Mouse (Mus musculus) neural tube, embryonic 14.5 days (tissue): ENCODE results near the gene Cacng2. TPM values are rescaled to one million over a fixed set of nuclear protein-coding genes. Genes with fewer than 3 reads are reported as not detected.

Experiments used
- ATAC-seq: fragments of 200-750 bp; cut with Nextera tagmentation; 2 replicates; pipeline ENCODE4 v1.8.0; 2017; ENCODE audit warnings: low read depth, mild to moderate bottlenecking, moderate TSS enrichment, moderate library complexity
- H3K27ac ChIP-seq: fragments of 300-500 bp; sonication (generic); 2 replicates; pipeline ENCODE4 v1.5.1; 2014; ENCODE audit warnings: low read depth, mild to moderate bottlenecking, control low read depth, low read length, moderate library complexity, mixed read lengths
- H3K27me3 ChIP-seq: fragments of 300-500 bp; sonication (generic); 2 replicates; pipeline ENCODE4 v1.6.1; 2014; ENCODE audit warnings: low read length; ENCODE audit not compliant: control insufficient read depth, insufficient read depth
- H3K36me3 ChIP-seq: fragments of 300-500 bp; sonication (generic); 2 replicates; pipeline ENCODE4 v1.6.1; 2014; ENCODE audit warnings: low read length, mixed read lengths; ENCODE audit not compliant: control insufficient read depth, insufficient read depth
- H3K4me1 ChIP-seq: fragments of 300-500 bp; sonication (generic); 2 replicates; pipeline ENCODE4 v1.6.1; 2014; ENCODE audit warnings: low read length; ENCODE audit not compliant: control insufficient read depth, insufficient read depth
- H3K4me2 ChIP-seq: fragments of 300-500 bp; sonication (generic); 2 replicates; pipeline ENCODE4 v1.6.1; 2014; ENCODE audit warnings: mild to moderate bottlenecking, low read depth, low read length, control low read depth
- H3K4me3 ChIP-seq: fragments of 300-500 bp; sonication (generic); 2 replicates; pipeline ENCODE4 v1.5.1; 2014; ENCODE audit warnings: low read depth, low read length, control low read depth, mixed read lengths
- H3K9ac ChIP-seq: fragments of 300-500 bp; sonication (generic); replicated peaks from 2 replicates; pipeline ENCODE4 v1.6.1; 2014; ENCODE audit warnings: low read depth, mild to moderate bottlenecking, control low read depth, low read length, mixed read lengths
- H3K9me3 ChIP-seq: fragments of 300-500 bp; sonication (generic); 2 replicates; pipeline ENCODE4 v1.6.1; 2016; ENCODE audit warnings: low read length; ENCODE audit not compliant: control insufficient read depth
- WGBS: fragments of 180-500 bp; shearing (Covaris S2); extraction: QIAGEN DNeasy Blood & Tissue Kit; methylation state at CpG from one replicate; pipeline ENCODE4 v1.1.7; 2014; 5-methylcytosine and 5-hydroxymethylcytosine counted together
- polyA plus RNA-seq: library from polyadenylated mRNA; unstranded; fragments of >200 nt; fragmentation: Nextera tagmentation; extraction: Ambion mirVana; gene quantifications from 2 replicates; pipeline ENCODE4 v1.2.1, GENCODE M21; 2014

Gene Cacng2
- polyA plus RNA-seq, 1 experiment from 2014 or later: 21.0 TPM

- H3K27me3 ChIP-seq: no peaks in the 10 kb centered on the region
- no peak overlapping the region for H3K4me2 ChIP-seq
- 27% methylated on average over 11 of the region's 11 CpGs for WGBS
- no peaks in the 10 kb centered on the region for H3K36me3 ChIP-seq
- no peaks in the 10 kb centered on the region for H3K4me1 ChIP-seq
- H3K4me3 ChIP-seq: no peak overlapping the region
- no peak overlapping the region for H3K9ac ChIP-seq
- H3K27ac ChIP-seq: no peak overlapping the region
- no peaks in the 10 kb centered on the region for H3K9me3 ChIP-seq
- no peak for ATAC-seq
Observed at GRCm38 (mm10) chr15:78153045-78153775, 33.4 kb upstream of the Cacng2 start.

- no peak overlapping the region for H3K4me2 ChIP-seq
- WGBS: 76% methylated on average over 7 of the region's 7 CpGs
- no peak overlapping the region for H3K27ac ChIP-seq
- no peaks in the 10 kb centered on the region for H3K4me1 ChIP-seq
- H3K9me3 ChIP-seq: no peaks in the 10 kb centered on the region
- no peaks in the 10 kb centered on the region for H3K27me3 ChIP-seq
- ATAC-seq: no peak
- no peaks in the 10 kb centered on the region for H3K36me3 ChIP-seq
- H3K9ac ChIP-seq: no peak overlapping the region
- no peak overlapping the region for H3K4me3 ChIP-seq
Observed at GRCm38 (mm10) chr15:78148565-78148964, 28.7 kb upstream of the Cacng2 start.

GRCm38 (mm10) chr15:78140226-78140625 is 20.4 kb upstream of the Cacng2 start:
- no peak overlapping the region for H3K4me3 ChIP-seq
- no peaks in the 10 kb centered on the region for H3K4me1 ChIP-seq
- H3K36me3 ChIP-seq: no peaks in the 10 kb centered on the region
- no peak for ATAC-seq
- H3K4me2 ChIP-seq: no peak overlapping the region
- H3K9me3 ChIP-seq: no peaks in the 10 kb centered on the region
- H3K27me3 ChIP-seq: no peaks in the 10 kb centered on the region
- H3K27ac ChIP-seq: no peak overlapping the region
- 39% methylated on average over 8 of the region's 8 CpGs for WGBS
- H3K9ac ChIP-seq: no peak overlapping the region

GRCm38 (mm10) chr15:78134606-78135005 is 14.8 kb upstream of the Cacng2 start:
- WGBS: 32% methylated on average over 6 of the region's 6 CpGs
- ATAC-seq: no peak
- no peak overlapping the region for H3K4me3 ChIP-seq

GRCm38 (mm10) chr15:78133389-78133788 is 13.6 kb upstream of the Cacng2 start:
- Histone ChIP-seq H3K9me3 (no peaks in the 10 kb centered on the region), H3K27ac (no peak overlapping the region), H3K9ac (no peak overlapping the region), H3K36me3 (no peaks in the 10 kb centered on the region), H3K4me2 (no peak overlapping the region), H3K27me3 (no peaks in the 10 kb centered on the region), H3K4me1 (no peaks in the 10 kb centered on the region), H3K4me3 (no peak overlapping the region)
- 7% methylated on average over 2 of the region's 2 CpGs for WGBS
- ATAC-seq: no peak

More at GRCm38 (mm10) chr15:78134606-78135005, 14.8 kb upstream of the Cacng2 start:
- H3K4me2 ChIP-seq: no peak overlapping the region
- no peaks in the 10 kb centered on the region for H3K9me3 ChIP-seq
- no peak overlapping the region for H3K27ac ChIP-seq
- H3K4me1 ChIP-seq: no peaks in the 10 kb centered on the region
- H3K27me3 ChIP-seq: no peaks in the 10 kb centered on the region
- no peak overlapping the region for H3K9ac ChIP-seq
- H3K36me3 ChIP-seq: no peaks in the 10 kb centered on the region

- no peaks in the 10 kb centered on the region for H3K27me3 ChIP-seq
- ATAC-seq: peak; percentile 36
Observed at GRCm38 (mm10) chr15:78119248-78119647, 580 bp downstream of the Cacng2 start.

GRCm38 (mm10) chr15:78118275-78118995 is 1.4 kb downstream of the Cacng2 start:
- Histone ChIP-seq H3K27ac (peak overlapping the region; percentile 34; the same call in 1 of the 2 replicates), H3K9ac (peak overlapping the region; percentile 89), H3K4me1 (peaks cover 15% of the 10 kb centered on the region), H3K36me3 (no peaks in the 10 kb centered on the region), H3K4me3 (peak overlapping the region; percentile 70), H3K4me2 (peak overlapping the region; percentile 67), H3K27me3 (no peaks in the 10 kb centered on the region), H3K9me3 (no peaks in the 10 kb centered on the region)
- no peak for ATAC-seq
- 37% methylated on average over 15 of the region's 18 CpGs for WGBS

More at GRCm38 (mm10) chr15:78119248-78119647, 580 bp downstream of the Cacng2 start:
- WGBS: 4% methylated on average over 37 of the region's 39 CpGs
- Histone ChIP-seq H3K4me2 (peak overlapping the region; percentile 67), H3K4me3 (peak overlapping the region; percentile 70), H3K36me3 (no peaks in the 10 kb centered on the region), H3K27ac (peak overlapping the region; percentile 81), H3K9ac (peak overlapping the region; percentile 89), H3K4me1 (peaks cover 15% of the 10 kb centered on the region), H3K9me3 (no peaks in the 10 kb centered on the region)

GRCm38 (mm10) chr15:78117731-78118130 is 2.1 kb downstream of the Cacng2 start:
- H3K27me3 ChIP-seq: no peaks in the 10 kb centered on the region
- H3K9ac ChIP-seq: peak overlapping the region; percentile 89; the same call in 1 of the 2 replicates
- no peaks in the 10 kb centered on the region for H3K36me3 ChIP-seq
- peak overlapping the region; percentile 52; the same call in 1 of the 2 replicates for H3K27ac ChIP-seq
- no peak for ATAC-seq
- WGBS: 74% methylated on average over 16 of the region's 16 CpGs
- H3K4me3 ChIP-seq: peak overlapping the region; percentile 70
- peaks cover 15% of the 10 kb centered on the region for H3K4me1 ChIP-seq
- H3K4me2 ChIP-seq: peak overlapping the region; percentile 67
- H3K9me3 ChIP-seq: no peaks in the 10 kb centered on the region

GRCm38 (mm10) chr15:78116936-78117335 is 2.9 kb downstream of the Cacng2 start:
- Histone ChIP-seq H3K4me2 (peak overlapping the region; percentile 67), H3K27ac (peak overlapping the region; percentile 45; the same call in 1 of the 2 replicates), H3K27me3 (no peaks in the 10 kb centered on the region), H3K9me3 (no peaks in the 10 kb centered on the region), H3K4me3 (peak overlapping the region; percentile 70), H3K36me3 (no peaks in the 10 kb centered on the region), H3K4me1 (peaks cover 15% of the 10 kb centered on the region), H3K9ac (peak overlapping the region; percentile 47; the same call in 1 of the 2 replicates)
- no peak for ATAC-seq
- 23% methylated on average over 10 of the region's 10 CpGs for WGBS
